Mouse (Mus musculus): ENCODE measurements at regions not wholly inside any gene's neighbourhood (a gene's known extent, or its start where the extent isn't known, plus 50 kb on each side); places are given as distances from the start of the nearest gene placed in this dataset.

DNA sequence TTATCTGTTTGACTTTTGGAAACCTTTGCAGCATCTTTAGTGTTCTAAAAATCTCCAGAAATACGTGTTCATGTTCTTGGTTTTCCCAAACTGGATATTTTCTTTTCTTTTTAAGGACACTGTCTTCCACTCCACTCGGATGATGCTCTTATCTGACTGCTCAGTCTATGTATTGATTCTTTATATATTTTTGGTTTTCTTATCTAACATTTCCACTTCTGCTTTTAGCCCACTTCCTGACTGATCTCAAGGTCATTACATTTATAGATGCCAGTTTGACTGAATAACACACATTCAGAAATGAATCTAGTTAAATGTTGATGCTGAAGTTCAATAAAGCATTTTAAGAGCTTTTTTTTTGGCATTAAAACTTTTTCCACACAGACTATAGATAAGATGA is 265.3 kb downstream of the Rpl36a-ps1 start:
- DNase-seq (ENCODE audit: low spot score): no peak

DNA sequence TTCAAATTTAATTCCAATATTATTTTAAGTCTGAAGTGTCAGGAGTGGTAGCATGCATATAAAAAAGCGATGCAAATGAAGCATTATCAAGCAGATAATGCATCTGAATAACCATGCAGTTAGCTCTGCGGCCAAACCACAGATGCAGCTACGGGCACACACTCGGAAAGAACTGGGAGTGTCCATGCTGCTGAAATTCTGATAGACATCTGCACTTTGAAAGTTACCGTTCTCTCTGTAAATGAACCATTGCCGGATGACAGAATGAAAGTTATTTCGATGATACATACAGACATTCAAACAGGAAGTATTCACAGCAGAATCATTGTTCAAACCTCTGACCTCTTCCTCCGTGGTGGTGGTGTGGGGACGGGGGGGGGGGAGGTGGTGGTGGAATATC is 271.6 kb downstream of the Rpl36a-ps1 start:
- DNase-seq (ENCODE audit: low spot score): no peak

GRCm38 (mm10) chr14:98721033-98721432 is 273.1 kb downstream of the Rpl36a-ps1 start:
- DNase-seq (ENCODE audit: low spot score): no peak

DNA sequence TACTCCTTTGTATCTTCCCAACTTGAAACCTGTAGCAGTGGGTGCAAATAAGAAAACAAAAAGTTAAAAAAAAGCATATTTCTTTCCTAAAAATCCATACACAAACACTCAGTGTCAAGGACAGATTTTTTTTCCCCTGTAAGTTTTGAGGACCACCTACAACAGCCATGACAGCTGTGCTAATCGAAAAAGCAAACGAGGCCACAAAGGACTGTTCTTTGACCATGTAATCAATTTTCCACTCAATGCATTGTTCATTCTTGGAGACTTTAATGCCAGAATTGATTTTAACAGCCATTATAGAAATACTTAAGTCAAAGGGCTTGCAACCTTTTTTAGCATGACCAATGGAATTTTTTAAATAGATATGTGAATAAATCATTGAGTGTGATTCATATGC is 286.1 kb downstream of the Rpl36a-ps1 start:
- DNase-seq (ENCODE audit: low spot score): no peak

DNA sequence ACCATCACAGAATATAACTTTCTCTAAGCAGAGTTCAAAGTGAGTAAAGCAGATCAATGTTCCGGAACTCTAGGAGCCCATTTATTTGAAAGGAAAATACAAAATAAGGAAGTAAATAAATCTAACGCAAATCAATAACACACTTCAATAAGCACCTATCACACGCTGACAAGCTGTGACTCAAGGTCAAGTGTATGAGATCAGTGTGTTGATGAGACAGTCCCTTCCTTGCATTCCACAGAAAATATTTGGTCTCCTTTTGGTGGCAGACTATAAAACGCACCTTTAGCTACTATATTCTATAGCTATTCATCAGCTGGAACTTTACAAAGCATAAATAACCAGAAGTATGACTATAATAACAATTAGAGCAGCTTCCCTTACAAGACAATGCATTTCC is 286.5 kb downstream of the Rpl36a-ps1 start:
- no peak for DNase-seq (ENCODE audit: low spot score)

DNA sequence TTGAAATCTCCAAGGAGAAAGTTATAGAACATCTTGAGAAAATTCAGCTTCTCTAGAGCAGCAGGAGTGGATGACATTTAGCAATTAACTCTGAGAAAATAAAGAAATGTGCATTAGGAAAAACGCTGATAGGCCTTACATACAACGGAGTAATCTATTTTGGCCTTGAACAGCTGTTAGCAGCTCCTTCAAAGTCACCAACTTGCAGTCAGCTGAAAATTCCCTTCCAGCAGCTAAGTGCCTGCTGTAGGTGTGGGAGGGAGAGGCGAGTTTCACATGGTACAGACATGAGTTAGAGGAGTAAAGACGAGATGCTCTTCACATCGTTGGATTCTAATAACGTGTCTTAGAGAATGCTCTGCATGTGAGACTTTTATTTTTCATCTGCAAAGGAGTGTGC is 290.8 kb downstream of the Rpl36a-ps1 start:
- no peak for DNase-seq (ENCODE audit: low spot score)

DNA sequence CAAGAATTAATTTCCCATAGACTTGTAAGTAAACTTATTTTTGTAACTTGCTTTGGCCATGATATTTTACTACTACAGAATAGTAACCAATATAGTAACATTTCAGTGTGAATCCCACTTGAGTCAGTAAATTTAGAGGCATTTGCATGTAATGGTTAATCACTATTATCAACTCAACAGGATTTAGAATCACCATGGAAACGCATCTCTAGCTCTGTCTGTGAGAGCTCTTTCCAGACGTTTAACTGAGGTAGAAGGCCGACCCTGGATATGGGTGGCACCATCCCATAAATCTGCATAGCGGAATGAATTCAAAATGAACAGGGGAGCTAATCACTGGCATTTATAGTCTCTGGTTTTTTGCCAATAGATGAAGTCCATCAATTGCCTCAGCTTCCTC is 337.6 kb downstream of the Rpl36a-ps1 start:
- DNase-seq (ENCODE audit: low spot score): no peak

DNA sequence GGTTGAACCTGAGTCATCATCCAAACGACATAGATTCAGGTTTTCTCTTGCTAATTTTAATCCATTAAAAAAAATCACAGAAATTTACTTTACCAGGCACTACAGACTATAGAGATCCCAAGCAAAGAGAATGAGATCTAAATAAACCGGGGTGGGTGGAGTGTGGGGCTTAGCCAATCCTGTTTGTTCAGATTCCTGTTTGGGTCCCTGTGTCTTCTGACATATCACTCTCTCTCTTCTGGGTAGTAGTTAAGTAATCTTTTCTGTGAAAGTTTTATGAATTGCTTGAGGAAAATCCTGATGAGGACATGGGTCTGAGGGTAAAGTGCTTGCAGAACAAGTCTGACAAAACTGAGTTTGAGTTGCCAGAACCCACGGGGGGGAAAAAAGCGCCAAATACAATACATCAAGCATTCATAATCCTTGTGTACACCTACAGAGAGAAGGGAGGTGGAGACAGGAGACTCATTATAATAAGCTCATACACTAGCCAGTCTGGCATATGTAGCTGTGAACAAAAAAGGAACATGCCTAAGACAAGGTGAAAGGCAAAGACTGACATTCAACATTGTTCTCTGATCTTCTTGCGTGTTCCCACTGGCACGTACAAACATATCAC is 339.8 kb downstream of the Rpl36a-ps1 start:
- no peak for DNase-seq (ENCODE audit: low spot score)

DNA sequence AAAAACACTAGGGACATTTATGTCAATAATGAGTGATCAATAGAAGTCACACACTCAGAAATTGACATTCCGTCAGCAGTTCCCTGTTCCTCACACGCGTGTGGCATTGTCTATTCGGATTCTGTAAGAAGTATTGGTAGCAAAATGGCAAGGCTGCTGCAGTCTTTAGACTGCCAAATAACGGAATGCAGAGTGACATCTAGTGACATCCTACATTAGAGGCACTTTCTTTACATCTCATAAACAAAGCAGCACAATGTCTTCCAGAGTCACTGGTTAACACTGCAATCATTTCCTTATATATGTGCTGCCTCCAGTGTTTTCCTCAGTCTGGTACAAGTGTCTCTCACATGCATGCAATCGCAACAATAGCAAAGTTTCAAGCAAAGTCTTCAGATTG is 342.9 kb downstream of the Rpl36a-ps1 start:
- no peak for DNase-seq (ENCODE audit: low spot score)

- no peak for DNase-seq (ENCODE audit: low spot score)
These were observed 343.6 kb downstream of the Rpl36a-ps1 start for GRCm38 (mm10) chr14:98650520-98650919.

DNA sequence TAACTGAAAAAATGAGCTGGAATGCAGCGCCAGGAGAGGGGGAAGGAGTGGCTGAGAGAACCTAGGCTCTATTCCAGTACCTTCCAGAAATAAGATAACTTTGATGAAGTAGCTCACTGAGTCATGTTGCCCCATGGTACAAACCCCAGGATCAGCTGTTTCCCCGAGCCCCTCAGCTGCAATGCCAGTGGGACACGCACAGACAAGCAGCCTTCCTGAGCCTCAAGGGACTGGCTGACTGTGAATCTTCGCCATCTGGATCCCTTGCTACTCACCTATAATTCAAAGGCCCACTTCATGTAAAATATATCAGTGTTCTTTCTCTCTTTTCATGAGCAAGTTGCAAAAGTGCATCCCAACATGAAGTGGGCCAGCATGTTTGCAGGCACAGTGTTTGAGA is 346.5 kb downstream of the Rpl36a-ps1 start:
- no peak for DNase-seq (ENCODE audit: low spot score)

DNA sequence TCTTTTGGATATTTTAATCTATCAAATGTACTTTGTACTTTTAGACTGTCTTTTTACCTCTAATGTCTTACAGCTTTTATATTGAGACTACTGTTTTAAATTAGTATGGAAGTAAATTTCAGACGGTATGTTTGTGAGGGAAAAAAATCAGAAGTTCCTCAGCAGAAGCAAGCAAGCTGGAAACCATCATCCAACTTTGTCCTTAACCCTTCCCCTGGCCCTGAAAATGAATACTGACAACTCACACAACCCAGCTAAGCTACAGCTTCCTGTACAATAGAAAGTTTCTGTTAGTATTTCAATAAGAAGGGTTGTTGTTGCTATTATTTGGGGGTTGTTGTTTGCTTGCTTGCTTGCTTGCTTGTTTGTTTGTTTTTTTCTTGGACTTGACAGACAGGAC is 350.4 kb downstream of the Rpl36a-ps1 start:
- no peak for DNase-seq (ENCODE audit: low spot score)

DNA sequence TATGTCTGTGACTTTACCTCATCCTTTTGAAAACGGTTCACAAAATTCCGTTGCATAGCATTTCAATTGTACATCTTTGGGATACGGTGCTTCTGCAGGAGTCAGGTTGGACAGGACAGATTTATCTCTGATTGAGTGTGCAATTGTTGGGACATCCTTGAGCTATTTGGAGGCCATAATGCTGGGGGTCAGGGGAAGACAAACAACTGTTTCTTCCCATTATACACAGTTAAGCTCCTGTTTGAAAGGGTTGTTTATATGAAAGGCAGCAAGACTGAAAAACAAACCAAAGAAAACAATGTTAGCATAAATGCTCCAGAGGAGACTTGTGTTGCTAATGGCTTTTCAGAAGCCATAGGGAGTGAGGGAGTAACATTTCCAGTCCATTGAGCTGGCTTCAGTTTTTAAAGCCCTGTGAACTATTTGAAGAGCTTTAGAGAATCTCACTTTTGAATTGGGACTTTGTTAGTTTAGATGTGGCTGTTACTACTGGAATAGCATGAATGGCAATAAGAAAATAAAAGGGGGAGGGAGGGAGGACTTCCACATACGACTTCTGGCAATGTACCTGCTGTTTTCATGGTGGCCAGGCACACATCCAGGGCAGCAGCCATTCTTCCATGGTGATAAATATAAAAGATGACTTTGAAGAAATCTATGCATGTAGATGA is 351.3 kb downstream of the Rpl36a-ps1 start:
- DNase-seq (ENCODE audit: low spot score): no peak

DNA sequence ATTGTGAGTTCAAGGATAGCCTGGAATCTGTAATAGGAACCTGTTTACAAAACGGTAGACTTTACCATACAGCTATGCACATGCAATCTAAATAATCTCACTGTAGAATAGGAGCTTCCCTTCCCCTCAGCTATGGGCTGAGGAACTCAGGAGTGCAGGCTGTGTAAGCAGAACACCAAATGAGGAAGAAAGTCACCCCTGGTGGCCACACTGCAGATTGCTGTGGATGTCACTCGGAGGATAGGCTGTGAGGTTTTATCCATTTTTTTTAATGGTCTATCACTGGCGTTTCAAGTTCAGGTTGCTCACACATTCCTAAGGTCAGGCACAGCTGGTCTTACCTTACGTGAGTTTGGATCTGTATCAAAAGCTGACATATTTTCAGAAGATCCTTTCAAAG is 365.1 kb downstream of the Rpl36a-ps1 start:
- DNase-seq (ENCODE audit: low spot score): no peak

DNA sequence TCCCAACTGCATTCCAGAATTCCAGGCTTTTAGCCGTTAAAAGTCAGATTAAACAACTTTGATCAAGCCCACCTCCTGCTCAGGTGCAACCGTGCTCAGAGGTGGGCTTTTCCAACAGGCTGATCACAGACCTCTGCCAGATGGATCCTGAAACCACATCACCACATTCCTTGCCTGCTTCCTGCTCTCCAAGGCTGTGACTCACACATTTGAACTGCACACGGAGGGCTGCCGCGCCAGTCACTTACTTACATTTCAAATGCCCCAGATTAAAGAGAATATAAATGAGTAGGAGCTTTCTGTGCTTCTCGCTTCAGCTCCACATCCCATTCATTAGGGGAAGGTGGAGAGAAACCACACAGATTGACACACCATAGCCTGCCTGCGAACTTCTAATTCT is 367.6 kb downstream of the Rpl36a-ps1 start:
- no peak for DNase-seq (ENCODE audit: low spot score)

DNA sequence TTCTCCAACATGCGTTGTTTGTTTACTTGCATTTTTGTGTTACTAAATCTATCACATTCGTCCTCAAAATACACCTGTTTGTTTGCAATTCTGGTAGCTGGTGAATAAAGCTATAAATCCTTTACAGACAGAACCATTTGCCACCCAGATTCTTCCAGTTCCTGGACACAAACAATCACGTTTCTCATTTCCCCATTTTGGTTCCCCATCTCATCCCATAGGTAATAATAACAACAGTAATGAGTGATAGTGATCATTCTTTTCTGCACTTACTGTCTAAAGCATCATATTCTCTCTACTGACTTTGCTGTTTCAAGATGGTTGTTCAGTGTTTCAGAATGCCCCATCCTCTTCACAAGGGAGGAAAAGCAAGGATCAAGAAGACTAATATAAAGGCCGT is 368.3 kb downstream of the Rpl36a-ps1 start:
- no peak for DNase-seq (ENCODE audit: low spot score)

GRCm38 (mm10) chr14:98605772-98606171 is 388.3 kb downstream of the Rpl36a-ps1 start:
- no peak for DNase-seq (ENCODE audit: low spot score)

GRCm38 (mm10) chr14:98596252-98596651 is 397.9 kb downstream of the Rpl36a-ps1 start:
- no peak for DNase-seq (ENCODE audit: low spot score)

DNA sequence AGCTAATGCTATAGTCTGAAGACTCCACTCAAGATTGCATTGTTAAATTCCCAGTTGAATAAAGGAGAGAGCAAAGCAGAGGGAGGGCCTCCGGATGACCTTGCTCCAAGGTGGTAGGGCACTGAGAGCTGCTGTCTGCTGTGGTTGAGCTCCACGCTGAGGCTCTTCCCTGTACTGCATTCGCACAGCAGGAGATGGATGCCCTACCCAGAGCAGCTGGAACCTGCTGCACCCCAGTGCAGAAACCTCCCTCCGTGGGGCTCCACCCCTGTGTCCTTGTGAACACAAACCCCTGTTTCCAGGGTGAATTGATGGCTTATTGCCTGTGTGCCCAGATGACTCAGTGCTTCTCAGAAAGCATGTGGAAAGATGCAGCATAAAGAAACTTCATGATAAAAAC is 404.3 kb downstream of the Rpl36a-ps1 start:
- DNase-seq (ENCODE audit: low spot score): no peak

GRCm38 (mm10) chr14:98571644-98572043 is 402.1 kb upstream of the Dach1 start:
- no peak for DNase-seq (ENCODE audit: low spot score)

DNA sequence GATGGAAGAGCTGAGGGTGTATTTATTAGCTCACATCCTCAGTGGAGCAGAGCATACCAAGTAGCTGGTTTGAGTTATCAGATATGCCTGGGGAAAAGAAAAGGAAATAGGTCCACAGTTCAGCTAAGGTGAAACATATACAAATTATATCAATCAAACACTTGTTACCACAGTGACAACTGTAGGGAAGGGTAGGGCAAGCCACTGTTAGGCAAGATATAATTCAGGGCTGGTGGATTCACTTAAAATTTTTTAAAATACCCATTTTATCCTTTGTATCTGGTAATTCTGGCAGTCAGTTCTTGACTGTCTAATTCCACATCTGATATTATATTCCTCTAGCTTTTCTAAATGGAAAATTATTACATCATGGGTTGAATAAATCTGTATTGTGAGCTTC is 392.4 kb upstream of the Dach1 start:
- DNase-seq (ENCODE audit: low spot score): no peak

DNA sequence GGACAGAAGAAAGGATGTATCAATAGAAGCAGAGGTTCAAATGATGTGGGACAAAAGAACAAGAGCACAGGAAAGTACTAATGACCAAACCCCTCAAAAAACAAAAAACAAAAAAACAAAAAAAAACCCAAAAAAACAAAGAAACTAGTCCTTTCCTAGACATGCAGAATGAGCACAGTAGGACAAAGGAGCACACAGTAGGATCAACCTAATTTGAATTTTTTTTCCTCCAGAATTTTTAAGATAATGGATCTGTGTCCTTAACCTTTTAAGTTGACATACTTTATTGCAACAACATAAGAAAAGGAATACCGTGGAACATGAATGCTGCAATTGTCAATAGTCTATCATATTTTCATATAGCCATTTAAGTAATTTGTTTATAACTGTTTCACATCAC is 370.2 kb upstream of the Dach1 start:
- DNase-seq (ENCODE audit: low spot score): no peak

DNA sequence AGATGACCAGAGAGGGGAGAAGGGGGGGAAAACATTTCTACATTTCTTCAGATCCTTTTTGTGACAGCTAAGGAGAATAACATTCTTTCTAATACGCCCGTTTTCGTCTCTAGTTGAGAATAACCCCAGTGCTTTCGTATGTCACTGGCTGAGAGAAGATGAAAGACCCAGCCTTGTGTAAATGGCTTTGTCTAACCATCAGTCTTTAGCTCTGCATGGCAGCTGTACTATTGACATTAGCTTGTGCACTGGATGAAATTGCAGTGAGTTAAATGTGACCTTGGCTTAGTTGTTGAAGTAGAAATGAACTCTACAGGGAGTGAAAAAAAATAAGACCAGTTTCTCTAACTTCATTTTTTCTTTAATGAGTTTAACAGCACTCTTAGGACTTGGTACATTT is 368.7 kb upstream of the Dach1 start:
- no peak for DNase-seq (ENCODE audit: low spot score)

DNA sequence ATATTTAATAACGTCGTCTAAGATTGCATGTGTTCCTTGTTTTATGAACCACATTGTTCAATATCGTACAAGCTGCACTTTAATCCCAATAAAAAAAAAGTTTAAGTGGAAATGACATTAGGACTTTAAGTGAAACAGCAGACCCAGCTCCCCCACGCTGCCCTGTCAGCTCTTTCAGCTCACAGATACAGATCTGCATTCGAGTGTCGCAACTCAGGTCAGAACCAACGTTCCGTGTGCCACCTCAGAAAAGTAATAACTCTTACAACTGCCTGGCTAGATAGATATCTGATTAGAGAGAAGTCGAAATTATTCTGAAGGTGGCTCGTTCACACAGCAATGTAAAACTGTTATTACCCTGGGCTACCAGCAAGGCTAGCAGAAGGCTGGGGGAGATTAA is 364.0 kb upstream of the Dach1 start:
- DNase-seq (ENCODE audit: low spot score): no peak

All from layer of hippocampus, adult 11-12 months (tissue).